Mouse (Mus musculus): ENCODE results near the gene Cwc22. TPM values are rescaled to one million over a fixed set of nuclear protein-coding genes. Genes with fewer than 3 reads are reported as not detected.

Gene Cwc22
- polyA plus RNA-seq, 2 experiments = 11.0 to 15.8 TPM

GRCm38 (mm10) chr2:77933630-77934029 is 12.5 kb downstream of the Cwc22 start:
- ATAC-seq (ENCODE audit: insufficient read depth) (no peak), DNase-seq (ENCODE audit: low read depth in 3 of 3, low spot score in 3 of 3) (no peak)
- WGBS (ENCODE audit: insufficient replicate concordance) = 85% methylated on average over 2 of the region's 2 CpGs
- H3K9me3 ChIP-seq (ENCODE audit: control insufficient read depth, low read length) = no peaks in the 10 kb centered on the region
- H3K27ac ChIP-seq = no peak overlapping the region
- peaks cover 30% of the 10 kb centered on the region for H3K36me3 ChIP-seq (replicated peaks; ENCODE audit: control insufficient read depth, insufficient read depth, low read depth)
- H3K4me3 ChIP-seq (ENCODE audit: insufficient read depth in 1 of 2, low read depth in 2 of 2, low read length in 2 of 2) = no peak overlapping the region
- H3K9ac ChIP-seq (replicated peaks) = no peak overlapping the region
- TF ChIP-seq EP300 (IDR thresholded peaks at IDR 0.05; ENCODE audit: low read depth) = no peak
- TF ChIP-seq CTCF (IDR thresholded peaks at IDR 0.05; ENCODE audit: low read depth) = no peak
- H3K4me1 ChIP-seq (replicated peaks; ENCODE audit: control insufficient read depth in 2 of 2, insufficient read depth in 2 of 2, low read length in 1 of 2) = no peaks in the 10 kb centered on the region
- H3K4me2 ChIP-seq (ENCODE audit: low read depth) = no peak overlapping the region
- no peaks in the 10 kb centered on the region for H3K27me3 ChIP-seq (ENCODE audit: control insufficient read depth, insufficient read depth, low read length)

DNA sequence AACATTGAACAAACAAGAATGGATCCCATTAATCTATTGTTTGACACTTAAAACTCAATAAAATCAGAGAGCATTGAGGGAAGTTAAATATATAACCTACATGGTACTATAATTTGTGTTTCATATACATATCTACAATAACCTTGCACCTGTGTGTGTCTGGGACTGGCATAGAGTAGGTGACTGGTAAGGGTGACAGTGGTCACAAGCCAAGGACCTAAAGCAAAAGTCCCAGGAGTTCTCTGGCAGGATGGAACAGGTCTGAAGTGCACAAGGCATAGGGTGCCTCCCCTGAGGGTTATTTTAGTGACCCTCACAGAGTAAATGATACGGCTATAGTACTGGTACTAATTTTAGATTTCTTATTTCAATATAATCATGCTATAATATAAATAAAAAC is 14.2 kb downstream of the Cwc22 start:
- Histone ChIP-seq H3K36me3 (replicated peaks; ENCODE audit: control insufficient read depth, insufficient read depth, low read depth) (peaks cover 39% of the 10 kb centered on the region), H3K4me3 (ENCODE audit: insufficient read depth in 1 of 2, low read depth in 2 of 2, low read length in 2 of 2) (no peak overlapping the region), H3K27ac (no peak overlapping the region), H3K9me3 (ENCODE audit: control insufficient read depth, low read length) (no peaks in the 10 kb centered on the region), H3K9ac (replicated peaks) (no peak overlapping the region), H3K4me2 (ENCODE audit: low read depth) (no peak overlapping the region), H3K4me1 (replicated peaks; ENCODE audit: control insufficient read depth in 2 of 2, insufficient read depth in 2 of 2, low read length in 1 of 2) (no peaks in the 10 kb centered on the region), H3K27me3 (ENCODE audit: control insufficient read depth, insufficient read depth, low read length) (no peaks in the 10 kb centered on the region)
- TF ChIP-seq CTCF (IDR thresholded peaks at IDR 0.05; ENCODE audit: low read depth) = no peak
- no peak for TF ChIP-seq EP300 (IDR thresholded peaks at IDR 0.05; ENCODE audit: low read depth)
- 68% methylated on average over 1 of the region's 1 CpGs for WGBS (ENCODE audit: insufficient replicate concordance)
- DNase-seq (ENCODE audit: low read depth in 3 of 3, low spot score in 3 of 3) (no peak), ATAC-seq (ENCODE audit: insufficient read depth) (no peak)

GRCm38 (mm10) chr2:77928352-77928751 is 17.8 kb downstream of the Cwc22 start:
- TF ChIP-seq CTCF (IDR thresholded peaks at IDR 0.05; ENCODE audit: low read depth) = no peak
- no peak for TF ChIP-seq EP300 (IDR thresholded peaks at IDR 0.05; ENCODE audit: low read depth)
- 92% methylated on average over 10 of the region's 10 CpGs for WGBS (ENCODE audit: insufficient replicate concordance)
- peaks cover 35% of the 10 kb centered on the region for H3K36me3 ChIP-seq (replicated peaks; ENCODE audit: control insufficient read depth, insufficient read depth, low read depth)

GRCm38 (mm10) chr2:77926468-77926867 is 19.7 kb downstream of the Cwc22 start:
- no peak for TF ChIP-seq EP300 (IDR thresholded peaks at IDR 0.05; ENCODE audit: low read depth)
- no peak for TF ChIP-seq CTCF (IDR thresholded peaks at IDR 0.05; ENCODE audit: low read depth)
- DNase-seq (ENCODE audit: low read depth in 3 of 3, low spot score in 3 of 3) = no peak
- Histone ChIP-seq H3K9ac (replicated peaks) (no peak overlapping the region), H3K27me3 (ENCODE audit: control insufficient read depth, insufficient read depth, low read length) (no peaks in the 10 kb centered on the region), H3K4me3 (ENCODE audit: insufficient read depth in 1 of 2, low read depth in 2 of 2, low read length in 2 of 2) (no peak overlapping the region), H3K4me1 (replicated peaks; ENCODE audit: control insufficient read depth in 2 of 2, insufficient read depth in 2 of 2, low read length in 1 of 2) (no peaks in the 10 kb centered on the region), H3K9me3 (ENCODE audit: control insufficient read depth, low read length) (no peaks in the 10 kb centered on the region), H3K4me2 (ENCODE audit: low read depth) (no peak overlapping the region), H3K36me3 (replicated peaks; ENCODE audit: control insufficient read depth, insufficient read depth, low read depth) (peaks cover 36% of the 10 kb centered on the region), H3K27ac (no peak overlapping the region)
- ATAC-seq (ENCODE audit: insufficient read depth) = no peak
- WGBS (ENCODE audit: insufficient replicate concordance) = 78% methylated on average over 7 of the region's 7 CpGs

More at GRCm38 (mm10) chr2:77928352-77928751, 17.8 kb downstream of the Cwc22 start:
- Histone ChIP-seq H3K27ac (no peak overlapping the region), H3K4me2 (ENCODE audit: low read depth) (no peak overlapping the region), H3K9ac (replicated peaks) (no peak overlapping the region), H3K4me1 (replicated peaks; ENCODE audit: control insufficient read depth in 2 of 2, insufficient read depth in 2 of 2, low read length in 1 of 2) (no peaks in the 10 kb centered on the region), H3K27me3 (ENCODE audit: control insufficient read depth, insufficient read depth, low read length) (no peaks in the 10 kb centered on the region), H3K9me3 (ENCODE audit: control insufficient read depth, low read length) (no peaks in the 10 kb centered on the region), H3K4me3 (ENCODE audit: insufficient read depth in 1 of 2, low read depth in 2 of 2, low read length in 2 of 2) (no peak overlapping the region)
- no peak for DNase-seq (ENCODE audit: low read depth in 3 of 3, low spot score in 3 of 3)
- ATAC-seq (ENCODE audit: insufficient read depth) = no peak

DNA sequence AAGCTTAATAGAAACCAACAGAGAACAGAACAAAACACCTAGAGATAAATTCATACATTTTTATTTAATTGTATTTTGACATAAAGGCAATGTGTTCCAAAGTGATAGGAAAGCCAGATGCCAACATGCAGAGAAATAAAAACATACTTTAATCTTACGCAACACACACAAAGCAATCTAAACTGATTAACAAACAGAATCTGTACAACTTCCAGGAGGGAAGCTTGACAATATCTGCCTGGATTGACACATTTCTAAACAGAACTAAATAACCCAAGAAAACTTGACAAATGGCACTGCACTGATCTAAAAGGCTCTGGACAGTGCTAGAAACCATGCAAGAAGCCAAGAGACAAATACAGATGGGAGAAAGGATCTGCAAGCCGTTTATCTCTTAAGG is 20.2 kb downstream of the Cwc22 start:
- 77% methylated on average over 2 of the region's 2 CpGs for WGBS (ENCODE audit: insufficient replicate concordance)
- no peak for DNase-seq (ENCODE audit: low read depth in 3 of 3, low spot score in 3 of 3)
- TF ChIP-seq CTCF (IDR thresholded peaks at IDR 0.05; ENCODE audit: low read depth) (no peak), EP300 (IDR thresholded peaks at IDR 0.05; ENCODE audit: low read depth) (no peak)
- H3K4me2 ChIP-seq (ENCODE audit: low read depth) = no peak overlapping the region
- H3K9ac ChIP-seq (replicated peaks) = no peak overlapping the region
- no peak for ATAC-seq (ENCODE audit: insufficient read depth)
- peaks cover 31% of the 10 kb centered on the region for H3K36me3 ChIP-seq (replicated peaks; ENCODE audit: control insufficient read depth, insufficient read depth, low read depth)
- no peak overlapping the region for H3K4me3 ChIP-seq (ENCODE audit: insufficient read depth in 1 of 2, low read depth in 2 of 2, low read length in 2 of 2)
- H3K9me3 ChIP-seq (ENCODE audit: control insufficient read depth, low read length) = no peaks in the 10 kb centered on the region
- no peak overlapping the region for H3K27ac ChIP-seq
- no peaks in the 10 kb centered on the region for H3K4me1 ChIP-seq (replicated peaks; ENCODE audit: control insufficient read depth in 2 of 2, insufficient read depth in 2 of 2, low read length in 1 of 2)
- no peaks in the 10 kb centered on the region for H3K27me3 ChIP-seq (ENCODE audit: control insufficient read depth, insufficient read depth, low read length)
